Mouse (Mus musculus): ENCODE results near the gene Qrfp. TPM values are rescaled to one million over a fixed set of nuclear protein-coding genes. Genes with fewer than 3 reads are reported as not detected.

Qrfp gene
- polyA plus RNA-seq, 1 experiment, result 0.17 TPM

GRCm38 (mm10) chr2:31844729-31845136, 34.4 kb upstream of the Qrfp start:
- no peak overlapping the region for H3K4me3 ChIP-seq (replicated peaks)
- H3K27me3 ChIP-seq (replicated peaks), result peaks cover 88% of the 10 kb centered on the region
- H3K36me3 ChIP-seq (replicated peaks; ENCODE audit: low read length), result no peaks in the 10 kb centered on the region
- peaks cover 29% of the 10 kb centered on the region for H3K4me1 ChIP-seq
- no peaks in the 10 kb centered on the region for H3K9me3 ChIP-seq
- TF ChIP-seq FLI1 (IDR thresholded peaks at IDR 0.05; ENCODE audit: low read length) (no peak), GATA1 (IDR thresholded peaks at IDR 0.05; ENCODE audit: borderline replicate concordance, low read length) (no peak)

- H3K4me3 ChIP-seq (replicated peaks), result no peak overlapping the region
- H3K9me3 ChIP-seq, result no peaks in the 10 kb centered on the region
- peaks cover 96% of the 10 kb centered on the region for H3K27me3 ChIP-seq (replicated peaks)
- H3K36me3 ChIP-seq (replicated peaks; ENCODE audit: low read length), result no peaks in the 10 kb centered on the region
- peaks cover 4% of the 10 kb centered on the region; the same call in 1 of the 2 replicates for H3K4me1 ChIP-seq
- no peak for TF ChIP-seq GATA1 (IDR thresholded peaks at IDR 0.05; ENCODE audit: borderline replicate concordance, low read length)
- TF ChIP-seq FLI1 (IDR thresholded peaks at IDR 0.05; ENCODE audit: low read length), result no peak
Measured at GRCm38 (mm10) chr2:31838868-31839267, 28.5 kb upstream of the Qrfp start.

- no peaks in the 10 kb centered on the region for H3K36me3 ChIP-seq (replicated peaks; ENCODE audit: low read length)
- peaks cover 20% of the 10 kb centered on the region for H3K4me1 ChIP-seq
- no peaks in the 10 kb centered on the region for H3K9me3 ChIP-seq
- peaks cover 97% of the 10 kb centered on the region for H3K27me3 ChIP-seq (replicated peaks)
- no peak overlapping the region for H3K4me3 ChIP-seq (replicated peaks)
- TF ChIP-seq GATA1 (IDR thresholded peaks at IDR 0.05; ENCODE audit: borderline replicate concordance, low read length) (no peak), FLI1 (IDR thresholded peaks at IDR 0.05; ENCODE audit: low read length) (no peak)
Measured at GRCm38 (mm10) chr2:31836985-31837384, 26.6 kb upstream of the Qrfp start.

GRCm38 (mm10) chr2:31836091-31836490, 25.7 kb upstream of the Qrfp start:
- H3K36me3 ChIP-seq (replicated peaks; ENCODE audit: low read length), result no peaks in the 10 kb centered on the region
- H3K9me3 ChIP-seq, result no peaks in the 10 kb centered on the region
- H3K27me3 ChIP-seq (replicated peaks), result peaks cover 97% of the 10 kb centered on the region
- no peak overlapping the region for H3K4me3 ChIP-seq (replicated peaks)
- no peak for TF ChIP-seq FLI1 (IDR thresholded peaks at IDR 0.05; ENCODE audit: low read length)
- TF ChIP-seq GATA1 (IDR thresholded peaks at IDR 0.05; ENCODE audit: borderline replicate concordance, low read length), result no peak
- H3K4me1 ChIP-seq, result peaks cover 20% of the 10 kb centered on the region

- Histone ChIP-seq H3K9me3 (no peaks in the 10 kb centered on the region), H3K4me1 (peaks cover 24% of the 10 kb centered on the region), H3K4me3 (replicated peaks) (no peak overlapping the region), H3K36me3 (replicated peaks; ENCODE audit: low read length) (no peaks in the 10 kb centered on the region), H3K27me3 (replicated peaks) (peaks cover 95% of the 10 kb centered on the region)
- TF ChIP-seq GATA1 (IDR thresholded peaks at IDR 0.05; ENCODE audit: borderline replicate concordance, low read length), result no peak
- no peak for TF ChIP-seq FLI1 (IDR thresholded peaks at IDR 0.05; ENCODE audit: low read length)
Measured at GRCm38 (mm10) chr2:31828311-31828825, 18.0 kb upstream of the Qrfp start.

- Histone ChIP-seq H3K36me3 (replicated peaks; ENCODE audit: low read length) (no peaks in the 10 kb centered on the region), H3K4me1 (peaks cover 24% of the 10 kb centered on the region), H3K4me3 (replicated peaks) (no peak overlapping the region), H3K27me3 (replicated peaks) (peaks cover 95% of the 10 kb centered on the region), H3K9me3 (no peaks in the 10 kb centered on the region)
- TF ChIP-seq FLI1 (IDR thresholded peaks at IDR 0.05; ENCODE audit: low read length), result no peak
- no peak for TF ChIP-seq GATA1 (IDR thresholded peaks at IDR 0.05; ENCODE audit: borderline replicate concordance, low read length)
Measured at GRCm38 (mm10) chr2:31827877-31828276, 17.5 kb upstream of the Qrfp start.

GRCm38 (mm10) chr2:31826094-31827085, 16.0 kb upstream of the Qrfp start:
- no peak overlapping the region for H3K4me3 ChIP-seq (replicated peaks)
- H3K4me1 ChIP-seq, result peaks cover 24% of the 10 kb centered on the region
- H3K27me3 ChIP-seq (replicated peaks), result peaks cover 95% of the 10 kb centered on the region
- TF ChIP-seq FLI1 (IDR thresholded peaks at IDR 0.05; ENCODE audit: low read length) (no peak), GATA1 (IDR thresholded peaks at IDR 0.05; ENCODE audit: borderline replicate concordance, low read length) (no peak)
- H3K9me3 ChIP-seq, result no peaks in the 10 kb centered on the region
- no peaks in the 10 kb centered on the region for H3K36me3 ChIP-seq (replicated peaks; ENCODE audit: low read length)

- no peaks in the 10 kb centered on the region for H3K9me3 ChIP-seq
- H3K4me1 ChIP-seq, result peaks cover 24% of the 10 kb centered on the region
- no peak overlapping the region for H3K4me3 ChIP-seq (replicated peaks)
- H3K27me3 ChIP-seq (replicated peaks), result peaks cover 96% of the 10 kb centered on the region
- TF ChIP-seq FLI1 (IDR thresholded peaks at IDR 0.05; ENCODE audit: low read length), result no peak
- no peak for TF ChIP-seq GATA1 (IDR thresholded peaks at IDR 0.05; ENCODE audit: borderline replicate concordance, low read length)
- H3K36me3 ChIP-seq (replicated peaks; ENCODE audit: low read length), result no peaks in the 10 kb centered on the region
Measured at GRCm38 (mm10) chr2:31825469-31825911, 15.1 kb upstream of the Qrfp start.

- Histone ChIP-seq H3K36me3 (replicated peaks; ENCODE audit: low read length) (no peaks in the 10 kb centered on the region), H3K4me3 (replicated peaks) (no peak overlapping the region), H3K27me3 (replicated peaks) (peaks cover 91% of the 10 kb centered on the region), H3K9me3 (no peaks in the 10 kb centered on the region), H3K4me1 (peaks cover 24% of the 10 kb centered on the region)
- TF ChIP-seq FLI1 (IDR thresholded peaks at IDR 0.05; ENCODE audit: low read length) (no peak), GATA1 (IDR thresholded peaks at IDR 0.05; ENCODE audit: borderline replicate concordance, low read length) (no peak)
Measured at GRCm38 (mm10) chr2:31823933-31824730, 13.8 kb upstream of the Qrfp start.
